Mouse (Mus musculus) 3T3-L1 (cell line): ENCODE measurements around the gene Phyhipl.

Experiments
- DNase-seq: peaks from one replicate; pipeline ENCODE4 v3.0.0-alpha.2; 2015; ENCODE audit warnings: low read depth, low spot score

Phyhipl gene

GRCm38 (mm10) chr10:70635261-70635660, 20.5 kb downstream of the Phyhipl start:
- no peak for DNase-seq

GRCm38 (mm10) chr10:70631142-70631541, 24.6 kb downstream of the Phyhipl start:
- DNase-seq: no peak

- DNase-seq: no peak
Measured at GRCm38 (mm10) chr10:70623461-70623860, 32.3 kb downstream of the Phyhipl start.

- no peak for DNase-seq
Measured at GRCm38 (mm10) chr10:70616377-70616776, 39.4 kb downstream of the Phyhipl start.

- DNase-seq: no peak
Measured at GRCm38 (mm10) chr10:70611633-70612032, 44.1 kb downstream of the Phyhipl start.

- no peak for DNase-seq
Measured at GRCm38 (mm10) chr10:70599925-70600305, 55.9 kb downstream of the Phyhipl start.

- DNase-seq: no peak
Measured at GRCm38 (mm10) chr10:70599126-70599924, 56.4 kb downstream of the Phyhipl start.

- no peak for DNase-seq
Measured at GRCm38 (mm10) chr10:70598516-70599125, 57.1 kb downstream of the Phyhipl start.

GRCm38 (mm10) chr10:70598081-70598515, 57.7 kb downstream of the Phyhipl start:
- peak; percentile 45 for DNase-seq

- peak; percentile 37 for DNase-seq
Measured at GRCm38 (mm10) chr10:70594007-70594406, 61.8 kb downstream of the Phyhipl start.

- DNase-seq: no peak
Measured at GRCm38 (mm10) chr10:70586876-70587405, 68.8 kb downstream of the Phyhipl start.

- no peak for DNase-seq
Measured at GRCm38 (mm10) chr10:70584171-70584570, 71.6 kb downstream of the Phyhipl start.

GRCm38 (mm10) chr10:70581556-70582211, 74.1 kb downstream of the Phyhipl start:
- no peak for DNase-seq

GRCm38 (mm10) chr10:70563636-70564035, 92.1 kb downstream of the Phyhipl start:
- DNase-seq: peak; percentile 83

- DNase-seq: no peak
Measured at GRCm38 (mm10) chr10:70552531-70552930, 103.2 kb downstream of the Phyhipl start.

- DNase-seq: no peak
Measured at GRCm38 (mm10) chr10:70542857-70543256, 112.9 kb downstream of the Phyhipl start.

GRCm38 (mm10) chr10:70540456-70541195, 115.1 kb downstream of the Phyhipl start:
- DNase-seq: peak; percentile 75

- no peak for DNase-seq
Measured at GRCm38 (mm10) chr10:70539251-70539650, 116.5 kb downstream of the Phyhipl start.

- DNase-seq: no peak
Measured at GRCm38 (mm10) chr10:70537694-70538093, 118.1 kb downstream of the Phyhipl start.

- no peak for DNase-seq
Measured at GRCm38 (mm10) chr10:70535401-70535800, 120.4 kb downstream of the Phyhipl start.

- DNase-seq: no peak
Measured at GRCm38 (mm10) chr10:70534571-70534970, 121.2 kb downstream of the Phyhipl start.

- no peak for DNase-seq
Measured at GRCm38 (mm10) chr10:70533986-70534385, 121.8 kb downstream of the Phyhipl start.
